In the genomic region with DNA sequence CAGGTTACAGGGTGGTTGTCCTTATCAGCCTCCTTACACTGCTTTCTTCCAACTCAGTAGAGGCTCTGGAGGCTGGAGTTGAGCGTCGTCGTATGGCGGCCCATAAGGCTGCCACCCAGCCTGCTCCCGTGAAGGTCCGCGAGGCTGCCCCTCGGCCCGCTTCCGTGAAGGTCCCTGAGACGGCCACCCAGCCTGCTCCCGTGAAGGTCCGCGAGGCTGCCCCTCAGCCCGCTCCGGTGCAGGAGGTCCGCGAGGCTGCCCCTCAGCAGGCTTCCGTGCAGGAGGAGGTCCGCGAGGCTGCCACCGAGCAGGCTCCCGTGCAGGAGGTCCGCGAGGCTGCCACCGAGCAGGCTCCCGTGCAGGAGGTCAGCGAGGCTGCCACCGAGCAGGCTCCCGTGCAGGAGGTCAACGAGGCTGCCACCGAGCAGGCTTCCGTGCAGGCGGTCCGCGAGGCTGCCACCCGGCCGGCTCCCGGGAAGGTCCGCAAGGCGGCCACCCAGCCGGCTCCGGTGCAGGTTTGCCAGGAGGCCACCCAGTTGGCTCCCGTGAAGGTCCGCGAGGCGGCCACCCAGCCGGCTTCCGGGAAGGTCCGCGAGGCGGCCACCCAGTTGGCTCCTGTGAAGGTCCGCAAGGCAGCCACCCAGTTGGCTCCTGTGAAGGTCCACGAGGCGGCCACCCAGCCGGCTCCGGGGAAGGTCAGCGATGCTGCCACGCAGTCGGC, we compare ENCODE assay signal across 8 mouse cellular contexts. TPM values are rescaled to one million over a fixed set of nuclear protein-coding genes. Genes with fewer than 3 reads are reported as not detected.
DNase-seq lines count a peak whose midpoint lies in the region; ATAC-seq and TF ChIP-seq lines count a peak whose summit lies in the region.

No protein-coding gene starts in this region.

- H3K27me3 ChIP-seq in heart, embryonic 10.5 days (ENCODE audit: insufficient read depth, poor library complexity, severe bottlenecking) = peaks cover 59% of the 10 kb centered on the region
- H3K27me3 ChIP-seq in kidney, adult 2 months (replicated peaks; ENCODE audit: control insufficient read depth, insufficient read depth, low read length) = no peaks in the 10 kb centered on the region
- peaks cover 19% of the 10 kb centered on the region for H3K27me3 ChIP-seq in lung, embryonic 15.5 days

- no peak for TF ChIP-seq POLR2A in kidney, adult 2 months (IDR thresholded peaks at IDR 0.05; ENCODE audit: low read depth, low read length)

- peak; percentile 61; the same call in 1 of the 2 replicates for ATAC-seq in lung, embryonic 15.5 days (ENCODE audit: borderline replicate concordance, extremely low read depth, low FRiP score, low TSS enrichment)

- peak; percentile 15 for DNase-seq in ovary, postnatal 10 days (ENCODE audit: low spot score)
- DNase-seq in ovary, adult 18-20 months (ENCODE audit: low spot score) = no peak
- peak; percentile 47 for DNase-seq in embryo, embryonic 9.5 days (ENCODE audit: extremely low spot score)
- DNase-seq in heart, embryonic 10.5 days (ENCODE audit: low spot score) = peak; percentile 80
- peak; percentile 39 for DNase-seq in kidney, adult 2 months
- DNase-seq in ovary, postnatal 36 days (ENCODE audit: low spot score) = peak; percentile 44
- no peak for DNase-seq in frontal cortex, postnatal 25 days (ENCODE audit: low spot score in 2 of 2)

- H3K27ac ChIP-seq in heart, embryonic 10.5 days = peak overlapping the region; percentile 71
- H3K27ac ChIP-seq in kidney, adult 2 months (ENCODE audit: insufficient read depth, low read depth, low read length) = no peak overlapping the region
- no peak overlapping the region for H3K27ac ChIP-seq in lung, embryonic 15.5 days

- H3K4me3 ChIP-seq in heart, embryonic 10.5 days = peak overlapping the region; percentile 63
- H3K4me3 ChIP-seq in kidney, adult 2 months (ENCODE audit: insufficient read depth, low read depth, low read length) = peak overlapping the region; percentile 47
- H3K4me3 ChIP-seq in lung, embryonic 15.5 days = peak overlapping the region; percentile 47

- H3K4me1 ChIP-seq in heart, embryonic 10.5 days = peaks cover 9% of the 10 kb centered on the region
- no peaks in the 10 kb centered on the region for H3K4me1 ChIP-seq in kidney, adult 2 months (ENCODE audit: control insufficient read depth, insufficient read depth, low read length)
- H3K4me1 ChIP-seq in lung, embryonic 15.5 days = peaks cover 8% of the 10 kb centered on the region

- H3K36me3 ChIP-seq in heart, embryonic 10.5 days = no peaks in the 10 kb centered on the region
- no peaks in the 10 kb centered on the region for H3K36me3 ChIP-seq in kidney, adult 2 months (ENCODE audit: control insufficient read depth, insufficient read depth, low read length)
- no peaks in the 10 kb centered on the region for H3K36me3 ChIP-seq in lung, embryonic 15.5 days

- TF ChIP-seq CTCF in kidney, adult 2 months (conservative IDR thresholded peaks at IDR 0.05; ENCODE audit: insufficient read depth, insufficient read length, low read depth, low read length) = no peak

- H3K4me2 ChIP-seq in lung, embryonic 15.5 days = peak overlapping the region; percentile 93

- peak overlapping the region; percentile 48 for H3K9ac ChIP-seq in lung, embryonic 15.5 days

- 5% methylated on average over 60 of the region's 60 CpGs for WGBS in heart, embryonic 10.5 days
- 6% methylated on average over 60 of the region's 60 CpGs for WGBS in kidney, adult 2 months
- 3% methylated on average over 60 of the region's 60 CpGs for WGBS in lung, embryonic 15.5 days

- H3K9me3 ChIP-seq in heart, embryonic 10.5 days = no peaks in the 10 kb centered on the region
- H3K9me3 ChIP-seq in lung, embryonic 15.5 days = no peaks in the 10 kb centered on the region

RNA-seq across cellular contexts. Expression of a gene that starts 1.0 kb away (rescaled TPM):
- not detected in 2 replicates for polyA plus RNA-seq in heart, embryonic 10.5 days (2016; fragmentation: Nextera tagmentation; extraction: Ambion mirVana)
- not detected in 2 replicates for polyA plus RNA-seq in kidney, adult 2 months (2012; rRNA removed)
- not detected in 2 replicates for polyA plus RNA-seq in lung, embryonic 15.5 days (2015; fragmentation: Nextera tagmentation; extraction: Ambion mirVana)

RNA-seq across cellular contexts. Expression of a gene that starts 1.7 kb away (rescaled TPM):
- not detected in 2 replicates for polyA plus RNA-seq in heart, embryonic 10.5 days (2016; fragmentation: Nextera tagmentation; extraction: Ambion mirVana)
- 0.07 and 0.19 TPM in 2 replicates for polyA plus RNA-seq in kidney, adult 2 months (2012; rRNA removed)
- 0.09 TPM in 1 of 2 replicates, not detected in the other for polyA plus RNA-seq in lung, embryonic 15.5 days (2015; fragmentation: Nextera tagmentation; extraction: Ambion mirVana)

RNA-seq across cellular contexts. Expression of a gene that starts 9.9 kb away (rescaled TPM):
- polyA plus RNA-seq in heart, embryonic 10.5 days (2016; fragmentation: Nextera tagmentation; extraction: Ambion mirVana) = 101 and 124 TPM in 2 replicates
- 17.7 and 24.5 TPM in 2 replicates for polyA plus RNA-seq in kidney, adult 2 months (2012; rRNA removed)
- 98.4 and 108 TPM in 2 replicates for polyA plus RNA-seq in lung, embryonic 15.5 days (2015; fragmentation: Nextera tagmentation; extraction: Ambion mirVana)

RNA-seq across cellular contexts. Expression of a gene that starts 58.7 kb away (rescaled TPM):
- 3.5 and 5.3 TPM in 2 replicates for polyA plus RNA-seq in heart, embryonic 10.5 days (2016; fragmentation: Nextera tagmentation; extraction: Ambion mirVana)
- polyA plus RNA-seq in kidney, adult 2 months (2012; rRNA removed) = 8.0 and 9.4 TPM in 2 replicates
- polyA plus RNA-seq in lung, embryonic 15.5 days (2015; fragmentation: Nextera tagmentation; extraction: Ambion mirVana) = 8.8 and 10.1 TPM in 2 replicates

Comparison
In these comparisons a context has a peak if more than half of its experiments do, and no peak if none do; other contexts are left out.
1. DNase-seq: peak in ovary, postnatal 10 days (single experiment), embryo, embryonic 9.5 days (single experiment), heart, embryonic 10.5 days (single experiment), kidney, adult 2 months (single experiment) and ovary, postnatal 36 days (single experiment); none in ovary, adult 18-20 months (single experiment) and frontal cortex, postnatal 25 days (0 of 2).
2. Peak in every context shown above with its lines, with median percentiles within 50 percentile points of each other: H3K4me3 ChIP-seq.